Mouse (Mus musculus): Measurements from ENCODE around the gene Pde2a. TPM values are rescaled to one million over a fixed set of nuclear protein-coding genes. Genes with fewer than 3 reads are reported as not detected.

Gene Pde2a
- total RNA-seq, 2 experiments from 2014 or later = 300 to 318 TPM

DNA sequence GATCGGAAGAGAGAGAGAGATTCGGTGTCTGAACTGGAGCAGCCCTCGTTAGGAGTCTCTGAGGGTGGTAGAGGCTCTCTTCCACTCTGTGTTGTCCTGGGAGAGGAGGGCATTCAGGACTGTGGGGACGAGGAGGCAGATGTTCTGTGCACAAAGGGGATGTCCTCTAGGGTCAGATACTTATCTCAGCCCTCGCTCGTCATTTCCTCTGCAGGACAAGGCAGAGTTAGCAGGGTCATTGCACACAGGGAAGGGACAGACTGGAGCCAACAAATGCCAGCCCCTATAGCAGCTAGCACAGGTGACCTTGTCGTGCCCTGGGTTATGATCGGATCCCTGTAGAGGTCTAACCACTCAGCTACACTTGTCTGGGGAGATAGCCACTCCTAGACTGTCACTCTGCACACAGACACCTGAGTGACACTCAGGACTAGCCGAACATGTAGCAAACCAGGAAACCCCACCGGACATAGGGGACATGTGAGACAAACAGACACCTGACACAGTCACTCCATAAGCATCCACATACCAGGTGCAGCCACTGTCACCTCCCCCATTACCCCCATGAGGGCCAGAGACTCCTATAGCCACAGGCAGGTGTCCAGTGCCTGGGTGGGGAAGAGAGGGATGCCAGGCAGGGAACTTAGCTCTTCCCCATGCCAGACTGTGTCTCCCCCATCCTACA is 38.6 kb downstream of the Pde2a start:
- no peak for TF ChIP-seq CTCF (conservative IDR thresholded peaks at IDR 0.05)
- Histone ChIP-seq H3K4me3 (no peak overlapping the region; the same call in 1 of the 2 replicates), H3K27ac (peak overlapping the region; percentile 82)
- DNase-seq (ENCODE audit: low spot score in 2 of 2) = no peak

DNA sequence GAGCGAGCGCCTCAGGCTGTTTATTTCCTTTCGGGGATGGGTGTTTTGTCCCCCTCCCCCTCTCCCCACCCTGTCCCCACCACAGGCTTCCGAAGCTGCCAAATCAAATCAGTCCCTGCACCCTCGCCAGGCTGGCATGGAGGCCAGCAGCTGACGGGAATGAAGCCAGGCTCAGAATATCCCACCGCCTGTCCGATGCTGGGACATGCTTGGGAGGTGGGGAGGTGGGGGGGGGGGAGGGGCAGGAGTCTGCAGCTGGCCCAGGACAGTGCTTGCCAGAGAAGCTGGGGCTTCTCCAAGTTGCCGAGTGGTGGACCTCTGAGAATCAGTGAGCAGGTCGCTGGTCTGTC is 39.1 kb downstream of the Pde2a start:
- TF ChIP-seq CTCF (conservative IDR thresholded peaks at IDR 0.05) = no peak
- peak; percentile 62 to 71 for DNase-seq (ENCODE audit: low spot score in 2 of 2)
- H3K27ac ChIP-seq = peak overlapping the region; percentile 82
- H3K4me3 ChIP-seq = no peak overlapping the region; the same call in 1 of the 2 replicates

DNA sequence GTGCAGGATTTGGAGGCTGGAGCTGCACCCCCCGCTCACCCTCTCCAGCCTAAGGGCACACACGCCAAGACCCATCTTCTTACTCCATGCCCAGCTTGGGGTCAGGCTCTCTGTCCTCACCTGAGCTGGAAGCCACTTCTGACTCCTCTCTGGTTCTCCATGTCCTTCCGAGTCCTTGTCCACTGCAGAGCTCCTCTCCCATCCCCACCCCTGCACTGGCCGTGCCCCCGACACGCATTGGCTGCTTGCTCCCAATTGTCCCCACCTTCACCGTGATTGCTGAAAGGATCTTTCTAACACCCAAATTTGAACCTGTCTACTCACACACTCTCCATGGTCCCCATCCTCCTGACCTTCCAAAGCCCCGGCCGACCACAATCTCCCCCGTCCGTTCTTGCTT is 40.1 kb downstream of the Pde2a start:
- no peak for DNase-seq (ENCODE audit: low spot score in 2 of 2)
- H3K27ac ChIP-seq = peak overlapping the region; percentile 82

DNA sequence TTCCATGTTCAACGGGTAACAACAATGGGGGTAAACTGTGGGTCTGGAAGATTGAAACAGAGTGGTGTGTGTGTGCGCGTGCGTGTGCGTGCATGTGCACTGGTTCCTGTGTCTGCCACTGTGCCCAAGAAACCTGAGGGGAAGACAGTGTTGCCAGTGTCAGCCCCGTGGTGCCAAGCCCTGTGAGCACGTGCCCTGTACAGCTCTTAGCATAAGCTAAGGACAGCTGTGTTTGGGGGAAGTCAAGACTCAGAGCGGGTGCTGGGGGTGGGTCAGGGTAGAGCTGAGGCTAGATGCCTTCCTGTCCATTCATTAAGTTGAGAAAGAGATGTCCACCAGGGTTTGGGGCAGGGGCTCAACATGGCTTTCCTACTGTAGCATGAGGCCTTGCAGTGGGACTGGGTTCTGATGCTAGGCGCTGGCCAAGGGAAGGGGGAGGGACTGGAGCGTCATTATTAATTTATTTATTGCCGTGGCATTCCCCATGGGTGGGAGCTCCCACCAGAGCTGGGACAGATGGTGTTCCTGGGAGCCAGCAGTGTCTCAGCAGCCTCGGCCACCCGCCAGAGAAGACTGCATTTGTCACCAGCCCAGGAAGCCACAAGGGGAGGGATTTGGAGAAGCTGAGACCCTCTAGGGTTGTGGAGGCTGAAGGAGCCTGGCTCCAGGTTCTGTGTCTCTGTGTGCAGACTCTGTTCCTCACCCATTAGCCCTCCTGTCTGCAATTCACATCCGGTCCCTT is 41.0 kb downstream of the Pde2a start:
- TF ChIP-seq CTCF (conservative IDR thresholded peaks at IDR 0.05) = peak; percentile 17; the same call in 1 of the 2 replicates
- DNase-seq (ENCODE audit: low spot score in 2 of 2) = peak; percentile 84 to 89
- H3K27ac ChIP-seq = peak overlapping the region; percentile 82
- no peak overlapping the region for H3K4me3 ChIP-seq

More for the DNA sequence above, 40.1 kb downstream of the Pde2a start:
- H3K4me3 ChIP-seq = no peak overlapping the region
- TF ChIP-seq CTCF (conservative IDR thresholded peaks at IDR 0.05) = no peak

DNA sequence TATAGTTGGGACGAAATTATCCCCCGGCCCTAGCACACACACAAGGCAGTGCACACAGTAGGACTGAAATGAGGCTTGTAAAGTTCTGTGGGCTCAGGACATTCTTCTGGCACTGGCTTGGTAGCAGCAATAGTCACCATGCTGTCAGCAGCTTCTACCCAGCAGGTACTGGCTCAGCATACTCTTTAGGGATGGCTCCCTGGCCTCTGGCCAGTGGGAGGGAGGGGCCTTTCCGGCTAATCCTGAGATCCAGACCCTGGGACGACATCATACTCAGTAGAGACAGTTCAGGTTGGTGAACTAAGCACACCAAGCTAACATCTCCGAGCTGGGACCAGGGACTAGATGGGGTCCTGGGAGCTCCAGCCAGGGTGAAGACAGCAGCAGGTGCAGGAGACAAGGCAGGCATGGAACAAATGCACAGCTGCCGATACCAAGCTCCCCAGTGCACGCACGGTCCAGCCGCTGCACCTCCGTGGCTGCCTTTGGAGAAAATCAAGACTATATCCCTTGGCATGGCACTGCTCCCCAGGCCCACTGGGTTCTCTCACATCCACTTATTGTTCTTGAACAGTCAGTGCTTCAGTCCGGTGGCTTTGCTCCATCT is 42.3 kb downstream of the Pde2a start:
- DNase-seq (ENCODE audit: low spot score in 2 of 2) = no peak
- TF ChIP-seq CTCF (conservative IDR thresholded peaks at IDR 0.05) = no peak
- peak overlapping the region; percentile 82; the same call in 1 of the 2 replicates for H3K27ac ChIP-seq
- H3K4me3 ChIP-seq = no peak overlapping the region

DNA sequence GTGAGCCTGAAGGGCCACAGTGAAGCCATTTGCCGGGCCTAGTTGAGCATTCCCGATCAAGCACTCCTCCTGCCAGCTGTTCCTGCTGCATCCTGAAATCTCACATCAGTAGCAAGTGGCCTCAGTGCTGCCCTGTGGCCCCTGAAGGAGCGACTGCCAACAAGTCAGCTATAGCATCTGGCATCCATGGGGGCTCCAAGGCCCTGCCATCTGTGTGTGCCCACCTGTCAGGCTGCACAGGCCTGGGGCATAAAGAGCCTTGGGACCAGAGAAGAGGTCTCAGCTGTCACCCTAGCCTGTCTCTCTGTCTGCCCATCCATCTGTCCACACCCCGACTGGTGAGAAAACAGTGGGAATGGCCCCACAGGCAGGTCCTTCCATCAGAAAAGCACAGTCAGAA is 43.4 kb downstream of the Pde2a start:
- DNase-seq (ENCODE audit: low spot score in 2 of 2) = no peak
- no peak overlapping the region for H3K4me3 ChIP-seq
- peak overlapping the region; percentile 75 for H3K27ac ChIP-seq
- no peak for TF ChIP-seq CTCF (conservative IDR thresholded peaks at IDR 0.05)

DNA sequence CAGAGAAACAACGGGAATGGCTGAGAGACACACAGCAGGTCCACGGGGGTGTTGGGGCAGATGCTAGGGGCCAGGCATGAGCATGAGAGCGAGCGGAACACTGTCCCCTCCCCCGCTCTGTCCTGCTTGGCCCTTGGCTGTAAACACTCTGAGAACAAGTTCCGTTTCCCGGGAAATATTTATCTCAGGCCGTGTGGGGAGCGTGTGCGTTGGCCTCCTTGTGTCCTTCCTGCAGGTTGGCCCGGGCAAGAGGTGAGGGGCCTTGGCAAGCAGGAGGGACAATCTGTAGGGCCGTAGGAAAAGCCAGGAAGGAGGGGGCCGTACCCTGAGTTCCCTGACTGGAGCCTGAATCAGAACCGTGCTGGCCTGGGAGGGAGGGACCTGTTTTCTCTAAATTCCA is 43.9 kb downstream of the Pde2a start:
- DNase-seq (ENCODE audit: low spot score in 2 of 2) = no peak
- Histone ChIP-seq H3K27ac (peak overlapping the region; percentile 75), H3K4me3 (no peak overlapping the region)
- TF ChIP-seq CTCF (conservative IDR thresholded peaks at IDR 0.05) = no peak

DNA sequence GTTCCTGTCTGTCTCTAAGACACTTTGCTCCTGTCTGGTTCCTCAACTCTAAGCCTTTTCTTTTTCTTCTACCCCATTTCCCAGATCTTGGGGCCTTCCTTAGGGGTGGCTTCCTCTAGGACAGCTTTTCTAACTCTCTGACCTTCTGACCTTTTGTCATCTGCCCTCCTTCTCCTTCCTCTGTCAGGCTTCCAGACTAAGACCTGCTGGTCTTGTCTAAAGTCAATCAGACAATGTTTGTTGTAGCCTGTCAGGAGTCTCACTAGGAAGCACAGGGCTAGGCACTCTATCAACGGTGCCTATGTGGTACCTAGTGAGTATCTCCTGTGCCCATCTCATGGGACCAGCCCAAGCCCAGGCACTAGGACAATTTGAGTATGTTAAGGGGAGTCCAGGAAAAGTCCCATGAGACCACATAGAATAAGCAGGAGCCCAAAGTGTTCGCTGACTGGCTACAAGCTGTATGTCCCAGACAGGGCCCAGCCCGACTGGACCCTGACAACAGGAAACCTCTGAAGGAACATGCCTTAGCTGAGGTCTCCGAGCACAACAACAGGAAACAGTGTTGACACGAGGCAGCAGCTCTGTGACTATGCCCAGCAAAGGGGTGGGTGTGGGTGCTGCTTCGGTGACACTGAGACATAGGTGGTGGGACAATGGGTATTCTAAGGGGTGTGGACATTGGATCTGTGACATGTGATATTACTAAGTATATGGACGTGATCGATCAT is 44.5 kb downstream of the Pde2a start:
- no peak for DNase-seq (ENCODE audit: low spot score in 2 of 2)
- TF ChIP-seq CTCF (conservative IDR thresholded peaks at IDR 0.05) = no peak
- peak overlapping the region; percentile 75 for H3K27ac ChIP-seq
- no peak overlapping the region for H3K4me3 ChIP-seq

DNA sequence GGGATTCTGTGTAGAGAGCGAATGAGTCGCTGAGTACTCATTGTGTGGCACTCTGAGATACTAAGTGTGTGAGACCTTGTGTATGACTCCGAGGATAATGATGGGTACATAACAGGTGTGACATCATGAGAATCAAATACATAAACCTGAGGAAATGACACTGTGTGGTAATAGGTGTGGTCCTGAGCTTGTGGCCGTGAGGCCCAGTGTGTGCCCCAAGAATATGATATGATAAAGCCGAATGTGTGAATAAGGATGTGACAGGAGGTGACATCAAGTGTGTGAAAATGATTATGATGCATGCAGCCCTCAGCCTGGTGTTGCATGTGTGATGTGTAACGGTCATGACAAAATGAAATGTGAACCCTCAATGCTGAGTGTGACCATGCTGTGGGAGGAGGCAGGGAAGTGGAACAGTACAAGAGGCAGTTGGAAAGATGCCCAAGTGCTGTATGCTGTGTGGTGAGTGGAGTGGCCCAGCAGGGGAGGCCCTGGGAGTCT is 45.1 kb downstream of the Pde2a start:
- Histone ChIP-seq H3K4me3 (no peak overlapping the region), H3K27ac (peak overlapping the region; percentile 75; the same call in 1 of the 2 replicates)
- no peak for DNase-seq (ENCODE audit: low spot score in 2 of 2)
- no peak for TF ChIP-seq CTCF (conservative IDR thresholded peaks at IDR 0.05)

DNA sequence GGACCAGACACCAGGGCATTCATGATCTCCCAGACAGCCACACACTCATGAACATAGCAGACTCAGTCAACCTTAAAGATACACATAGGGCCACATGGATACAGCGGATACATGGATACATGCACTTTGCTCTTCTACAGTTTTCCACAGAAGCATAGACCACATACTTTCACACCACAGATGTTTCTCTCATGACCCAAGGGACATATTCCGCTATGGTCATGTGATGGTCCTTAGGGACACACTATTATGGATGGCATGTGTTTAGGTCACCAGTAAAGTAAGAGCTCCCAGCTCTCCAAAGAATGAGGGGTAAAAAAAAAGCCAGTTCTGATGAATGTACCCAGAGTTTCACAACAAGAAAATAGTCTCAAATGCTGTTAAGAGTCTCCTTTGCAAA is 49.9 kb downstream of the Pde2a start:
- no peak for DNase-seq (ENCODE audit: low spot score in 2 of 2)
- Histone ChIP-seq H3K4me3 (no peak overlapping the region), H3K27ac (peak overlapping the region; percentile 43; the same call in 1 of the 2 replicates)
- TF ChIP-seq CTCF (conservative IDR thresholded peaks at IDR 0.05) = no peak

DNA sequence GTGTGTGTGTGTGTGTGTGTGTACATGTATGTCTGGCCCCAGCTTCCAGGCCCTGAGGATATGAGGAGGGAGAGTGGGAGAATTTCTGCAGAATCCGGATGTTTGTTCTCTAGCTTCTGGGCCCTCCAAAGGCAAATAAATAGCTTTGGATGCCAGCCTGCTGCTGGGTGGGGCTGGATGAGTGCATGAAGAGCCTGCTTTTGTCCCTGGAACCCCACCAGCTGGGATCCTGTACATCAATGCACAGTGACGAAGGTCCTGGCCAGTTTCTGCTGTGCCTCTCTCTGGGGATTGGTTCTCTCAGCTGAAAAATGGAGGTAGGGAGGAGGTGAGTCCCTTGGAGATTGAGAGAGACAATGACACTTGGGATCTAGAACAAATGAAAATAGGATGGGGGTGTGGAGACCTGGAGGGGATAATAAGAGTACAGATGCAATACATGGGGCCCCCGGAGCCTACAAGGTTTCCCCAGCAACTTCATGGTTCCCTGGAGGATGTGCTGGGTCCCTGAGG is 50.5 kb downstream of the Pde2a start:
- no peak for TF ChIP-seq CTCF (conservative IDR thresholded peaks at IDR 0.05)
- Histone ChIP-seq H3K4me3 (no peak overlapping the region), H3K27ac (peak overlapping the region; percentile 56)
- no peak for DNase-seq (ENCODE audit: low spot score in 2 of 2)
